Mouse (Mus musculus) liver, embryonic 14.5 days (tissue): ENCODE measurements around the gene Agtpbp1.

ENCODE experiments used
- CTCF ChIP-seq: IDR thresholded peaks from 2 replicates; pipeline ENCODE4 v1.5.1; 2016; ENCODE audit warnings: antibody characterized with exemption, low read depth, control low read depth
- EP300 ChIP-seq: IDR thresholded peaks from 2 replicates; pipeline ENCODE4 v1.6.1; 2016; ENCODE audit warnings: antibody characterized with exemption, low read depth

- TF ChIP-seq CTCF (peak; percentile 17; the same call in 1 of the 2 replicates), EP300 (no peak)
These were observed 95.9 kb downstream of the Agtpbp1 start for GRCm38 (mm10) chr13:59489143-59489542.
